ENCODE assay signal across 33 mouse cellular contexts in genomic region chr14:8368900-8369299, GRCm38 (mm10). TPM values are rescaled to one million over a fixed set of nuclear protein-coding genes. Genes with fewer than 3 reads are reported as not detected.
DNase-seq lines count a peak whose midpoint lies in the region; ATAC-seq lines count a peak whose summit lies in the region.
"Had no signal": no experiment of that assay in that cellular context is flagged by ENCODE, and none has a peak within 500 bp of the region (broad histone marks: within the 10 kb centered on the region; RNA-seq: fewer than 3 reads in every experiment).

No protein-coding gene starts in this region.

- H3K4me1 ChIP-seq in kidney, embryonic 15.5 days = peaks cover 30% of the 10 kb centered on the region
- H3K4me1 ChIP-seq in midbrain, embryonic 11.5 days (ENCODE audit: control insufficient read depth, insufficient read depth, low read length) = peaks cover 6% of the 10 kb centered on the region
- peaks cover 13% of the 10 kb centered on the region for H3K4me1 ChIP-seq in midbrain, embryonic 13.5 days (replicated peaks)
- H3K4me1 ChIP-seq in limb, embryonic 15.5 days = no peaks in the 10 kb centered on the region
- H3K4me1 ChIP-seq: intestine, embryonic 15.5 days; liver, embryonic 13.5 days; megakaryocyte, embryonic 14.5 days had no signal

- ATAC-seq in kidney, embryonic 15.5 days (replicated peaks; ENCODE audit: low FRiP score) = peak; percentile 56
- no peak for ATAC-seq in midbrain, embryonic 11.5 days (ENCODE audit: low FRiP score)
- no peak for ATAC-seq in midbrain, embryonic 13.5 days
- ATAC-seq in limb, embryonic 15.5 days (ENCODE audit: insufficient number of reproducible peaks, low FRiP score, low TSS enrichment, low read depth) = 0 out of 2 replicates have a peak, but pooled peaks have one; percentile 37
- ATAC-seq: intestine, embryonic 15.5 days; lung, postnatal 0 days had no signal

- H3K4me3 ChIP-seq in kidney, embryonic 15.5 days (replicated peaks) = no peak overlapping the region
- H3K4me3 ChIP-seq in midbrain, embryonic 11.5 days (ENCODE audit: low read depth, low read length) = no peak overlapping the region
- no peak overlapping the region for H3K4me3 ChIP-seq in midbrain, embryonic 13.5 days (replicated peaks)
- no peak overlapping the region for H3K4me3 ChIP-seq in limb, embryonic 15.5 days
- H3K4me3 ChIP-seq: forebrain, embryonic 13.5 days; hindbrain, embryonic 15.5 days; intestine, embryonic 15.5 days; liver, embryonic 13.5 days; megakaryocyte, embryonic 14.5 days; midbrain, embryonic 15.5 days had no signal

- H3K4me2 ChIP-seq in kidney, embryonic 15.5 days = no peak overlapping the region
- no peak overlapping the region for H3K4me2 ChIP-seq in midbrain, embryonic 11.5 days
- H3K4me2 ChIP-seq in midbrain, embryonic 13.5 days (replicated peaks) = no peak overlapping the region
- H3K4me2 ChIP-seq in limb, embryonic 15.5 days = no peak overlapping the region
- H3K4me2 ChIP-seq: forebrain, embryonic 13.5 days; heart, embryonic 11.5 days; hindbrain, embryonic 15.5 days; intestine, embryonic 15.5 days; liver, embryonic 13.5 days; midbrain, embryonic 15.5 days had no signal

- WGBS in kidney, embryonic 15.5 days = 45% methylated on average over 1 of the region's 1 CpGs
- WGBS in midbrain, embryonic 11.5 days = 95% methylated on average over 1 of the region's 1 CpGs
- WGBS in midbrain, embryonic 13.5 days = 93% methylated on average over 1 of the region's 1 CpGs
- 77% methylated on average over 1 of the region's 1 CpGs for WGBS in limb, embryonic 15.5 days

- DNase-seq in gastrocnemius, adult 18-20 months (ENCODE audit: low spot score) = peak; percentile 53
- DNase-seq in gastrocnemius, postnatal 10 days = no peak
- no peak for DNase-seq in kidney, postnatal 4 days
- peak; percentile 41 for DNase-seq in midbrain, embryonic 11.5 days (ENCODE audit: low spot score, missing footprints)
- no peak for DNase-seq in B cell, adult 2 months
- DNase-seq: adrenal gland, adult 8-10 months; cerebellum, adult 8-10 months; cerebellum, postnatal 25 days; heart, adult 18-20 months; heart, postnatal 4 days; kidney, postnatal 10 days; layer of hippocampus, adult 9-11 months; liver, embryonic 13.5 days; lung, adult 18-20 months; lung, postnatal 4 days; right cerebral cortex, postnatal 25 days; thymus, postnatal 25 days had no signal

- H3K27ac ChIP-seq in kidney, embryonic 15.5 days = peak overlapping the region; percentile 54; the same call in 1 of the 2 replicates
- H3K27ac ChIP-seq in midbrain, embryonic 11.5 days (ENCODE audit: low read depth, low read length) = no peak overlapping the region
- H3K27ac ChIP-seq in midbrain, embryonic 13.5 days = no peak overlapping the region
- H3K27ac ChIP-seq in limb, embryonic 15.5 days = no peak overlapping the region
- H3K27ac ChIP-seq: forebrain, embryonic 13.5 days; hindbrain, embryonic 15.5 days; intestine, embryonic 15.5 days; liver, embryonic 13.5 days; midbrain, embryonic 15.5 days had no signal

- no peaks in the 10 kb centered on the region for H3K9me3 ChIP-seq in kidney, embryonic 15.5 days (replicated peaks)
- H3K9me3 ChIP-seq in midbrain, embryonic 11.5 days (ENCODE audit: control insufficient read depth, low read length) = no peaks in the 10 kb centered on the region
- no peaks in the 10 kb centered on the region for H3K9me3 ChIP-seq in midbrain, embryonic 13.5 days
- no peaks in the 10 kb centered on the region for H3K9me3 ChIP-seq in limb, embryonic 15.5 days
- H3K9me3 ChIP-seq: forebrain, embryonic 13.5 days; G1E; hindbrain, embryonic 15.5 days; intestine, embryonic 15.5 days; liver, embryonic 13.5 days; megakaryocyte, embryonic 14.5 days; midbrain, embryonic 15.5 days had no signal

- H3K27me3 ChIP-seq in kidney, embryonic 15.5 days = no peaks in the 10 kb centered on the region
- no peaks in the 10 kb centered on the region for H3K27me3 ChIP-seq in midbrain, embryonic 11.5 days (ENCODE audit: control insufficient read depth, insufficient read depth, low read length)
- no peaks in the 10 kb centered on the region for H3K27me3 ChIP-seq in midbrain, embryonic 13.5 days
- no peaks in the 10 kb centered on the region for H3K27me3 ChIP-seq in limb, embryonic 15.5 days
- H3K27me3 ChIP-seq: forebrain, embryonic 13.5 days; hindbrain, embryonic 15.5 days; intestine, embryonic 15.5 days; liver, embryonic 13.5 days; midbrain, embryonic 15.5 days had no signal

- H3K9ac ChIP-seq in kidney, embryonic 15.5 days = no peak overlapping the region
- no peak overlapping the region for H3K9ac ChIP-seq in midbrain, embryonic 11.5 days (ENCODE audit: low read length)
- no peak overlapping the region for H3K9ac ChIP-seq in midbrain, embryonic 13.5 days (replicated peaks)
- no peak overlapping the region for H3K9ac ChIP-seq in limb, embryonic 15.5 days
- H3K9ac ChIP-seq: forebrain, embryonic 13.5 days; hindbrain, embryonic 15.5 days; intestine, embryonic 15.5 days; liver, embryonic 13.5 days; midbrain, embryonic 15.5 days had no signal

- no peaks in the 10 kb centered on the region for H3K36me3 ChIP-seq in kidney, embryonic 15.5 days
- H3K36me3 ChIP-seq in midbrain, embryonic 11.5 days (ENCODE audit: control insufficient read depth, insufficient read depth, low read length) = no peaks in the 10 kb centered on the region
- no peaks in the 10 kb centered on the region for H3K36me3 ChIP-seq in midbrain, embryonic 13.5 days
- H3K36me3 ChIP-seq in limb, embryonic 15.5 days = no peaks in the 10 kb centered on the region
- H3K36me3 ChIP-seq: G1E; hindbrain, embryonic 15.5 days; intestine, embryonic 15.5 days; liver, embryonic 13.5 days; midbrain, embryonic 15.5 days had no signal

RNA-seq across cellular contexts. Expression of gene Oit1, which starts 9.7 kb away (rescaled TPM):
- total RNA-seq in gastrocnemius, adult 18-20 months (2021) = not detected
- total RNA-seq in gastrocnemius, postnatal 10 days (2021) = not detected
- 1.3 and 5.1 TPM in 2 replicates for polyA plus RNA-seq in kidney, embryonic 15.5 days (2015; fragmentation: Nextera tagmentation; extraction: Ambion mirVana)
- not detected in 2 replicates for polyA plus RNA-seq in midbrain, embryonic 11.5 days (2014; fragmentation: Nextera tagmentation; extraction: Ambion mirVana)
- polyA plus RNA-seq in midbrain, embryonic 13.5 days (2015; fragmentation: Nextera tagmentation; extraction: Ambion mirVana) = not detected in 2 replicates
- polyA plus RNA-seq in limb, embryonic 15.5 days (2015; fragmentation: Nextera tagmentation; extraction: Ambion mirVana) = 0.12 and 0.37 TPM in 2 replicates
- total RNA-seq: adrenal gland, adult 8-10 months; G1E; gastrocnemius, adult 8-10 months; heart, postnatal 4 days; left cerebral cortex, postnatal 10 days; neutrophil, adult 5-6 weeks had no signal
- polyA plus RNA-seq: forebrain, embryonic 13.5 days; frontal cortex, adult 2 months; G1E; heart, embryonic 11.5 days; hindbrain, embryonic 15.5 days; liver, embryonic 13.5 days; midbrain, embryonic 15.5 days; neural tube, embryonic 11.5 days had no signal

RNA-seq across cellular contexts. Expression of gene Fam107a, which starts 51.1 kb away (rescaled TPM):
- total RNA-seq in gastrocnemius, adult 18-20 months (2021) = 1 to 10 TPM; 4.5 to 6.8 TPM
- total RNA-seq in gastrocnemius, postnatal 10 days (2021) = 1 to 10 TPM; 1.7 to 4.4 TPM
- 5.7 and 6.0 TPM in 2 replicates for polyA plus RNA-seq in kidney, embryonic 15.5 days (2015; fragmentation: Nextera tagmentation; extraction: Ambion mirVana)
- 0.20 and 0.33 TPM in 2 replicates for polyA plus RNA-seq in midbrain, embryonic 11.5 days (2014; fragmentation: Nextera tagmentation; extraction: Ambion mirVana)
- polyA plus RNA-seq in midbrain, embryonic 13.5 days (2015; fragmentation: Nextera tagmentation; extraction: Ambion mirVana) = 0.19 and 0.23 TPM in 2 replicates
- polyA plus RNA-seq in limb, embryonic 15.5 days (2015; fragmentation: Nextera tagmentation; extraction: Ambion mirVana) = 0.51 TPM in 2 replicates
- total RNA-seq: neutrophil, adult 5-6 weeks had no signal
- polyA plus RNA-seq: G1E had no signal

Comparison
In these comparisons a context has a peak if more than half of its experiments do, and no peak if none do; other contexts are left out.
1. DNase-seq: peak in gastrocnemius, adult 18-20 months (single experiment) and midbrain, embryonic 11.5 days (single experiment); none in gastrocnemius, postnatal 10 days (single experiment), kidney, postnatal 4 days (0 of 2) and B cell, adult 2 months (0 of 2).
2. ATAC-seq: peak in kidney, embryonic 15.5 days (single experiment) and limb, embryonic 15.5 days (single experiment); none in midbrain, embryonic 11.5 days (single experiment) and midbrain, embryonic 13.5 days (single experiment).